Mouse (Mus musculus) liver, adult 2 months (tissue): ENCODE measurements around the gene Ctrc. TPM values are rescaled to one million over a fixed set of nuclear protein-coding genes. Genes with fewer than 3 reads are reported as not detected.
A peak's percentile ranks its signal among the peaks of the same experiment; 100 is the strongest.

Experiments
- DNase-seq: peaks from one replicate; pipeline ENCODE4 v3.0.0-alpha.2; 2011; ENCODE audit warnings: low read depth, low spot score; ENCODE audit errors: extremely low read depth
- H3K27ac ChIP-seq: fragments of 200-500 bp; replicated peaks from 2 replicates; pipeline ENCODE4 v1.5.1; 2012; ENCODE audit warnings: low read depth, mild to moderate bottlenecking, control low read depth, inconsistent platforms, low read length; ENCODE audit not compliant: insufficient read depth
- H3K27me3 ChIP-seq: fragments of 200-500 bp; 2 replicates; pipeline ENCODE4 v1.6.1; 2012; ENCODE audit warnings: mild to moderate bottlenecking, moderate library complexity, low read length, inconsistent platforms; ENCODE audit not compliant: control insufficient read depth, insufficient read depth
- H3K36me3 ChIP-seq: fragments of 200-500 bp; 2 replicates; pipeline ENCODE4 v1.6.1; 2012; ENCODE audit warnings: low read length, inconsistent platforms; ENCODE audit not compliant: control insufficient read depth, insufficient read depth
- H3K4me1 ChIP-seq: fragments of 200-500 bp; 2 replicates; pipeline ENCODE4 v1.6.1; 2011; ENCODE audit warnings: low read length; ENCODE audit not compliant: control insufficient read depth, insufficient read depth
- H3K4me3 ChIP-seq: fragments of 200-500 bp; 2 replicates; pipeline ENCODE4 v1.5.1; 2011; ENCODE audit warnings: low read depth, mild to moderate bottlenecking, control low read depth, low read length, moderate library complexity; ENCODE audit not compliant: insufficient read depth
- H3K79me2 ChIP-seq: fragments of 200-500 bp; 2 replicates; pipeline ENCODE4 v1.6.1; 2012; ENCODE audit warnings: inconsistent platforms, mild to moderate bottlenecking, low read length, moderate library complexity; ENCODE audit not compliant: control insufficient read depth, insufficient read depth
- H3K9ac ChIP-seq: fragments of 200-500 bp; 2 replicates; pipeline ENCODE4 v1.6.1; 2012; ENCODE audit warnings: low read depth, mild to moderate bottlenecking, control low read depth, inconsistent platforms, low read length
- CTCF ChIP-seq: fragments of 200-500 bp; IDR thresholded peaks from 2 replicates; pipeline ENCODE4 v1.5.1; 2011; ENCODE audit warnings: low read depth, low read length, control low read depth
- POLR2A ChIP-seq: fragments of 200-500 bp; IDR thresholded peaks from 2 replicates; pipeline ENCODE4 v1.6.1; 2011; ENCODE audit warnings: low read length, control low read depth; ENCODE audit not compliant: insufficient read depth; ENCODE audit errors: extremely low read depth
- WGBS: fragments of 180-500 bp; shearing (Covaris S2); methylation state at CpG from one replicate; pipeline ENCODE4 v1.1.7; 2018; 5-methylcytosine and 5-hydroxymethylcytosine counted together
- polyA plus RNA-seq: library from polyadenylated mRNA; depleted of rRNA; stranded (reverse); fragments of >200 nt; gene quantifications from 2 replicates; pipeline ENCODE4 v1.2.3, GENCODE M21; 2012; rRNA removed
- total RNA-seq: library from RNA; depleted of rRNA; stranded (reverse); fragments of >200 nt; gene quantifications from 2 replicates; pipeline ENCODE4 v1.2.3, GENCODE M21; 2014; rRNA removed

Ctrc gene
- total RNA-seq: 0.34 and 0.83 TPM in 2 replicates
- polyA plus RNA-seq: 0.24 TPM in 1 of 2 replicates, not detected in the other

- Histone ChIP-seq H3K9ac (no peak within 1 kb of the TSS), H3K4me3 (no peak within 1 kb of the TSS), H3K36me3 (no peaks in the 10 kb centered on the region), H3K79me2 (no peaks in the 10 kb centered on the region), H3K4me1 (no peaks in the 10 kb centered on the region), H3K27me3 (no peaks in the 10 kb centered on the region), H3K27ac (no peak within 1 kb of the TSS)
- TF ChIP-seq CTCF (no peak), POLR2A (no peak)
- DNase-seq: no peak
- whole genome bisulfite sequencing: 80% methylated on average over 6 of the region's 6 CpGs
Observed at GRCm38 (mm10) chr4:141845999-141846398, at the start of gene Ctrc. TSS of gene Ctrc (minus strand) at chr4:141846359.

- 76% methylated on average over 12 of the region's 12 CpGs for WGBS
Observed at GRCm38 (mm10) chr4:141895772-141896171, 49.6 kb upstream of the Ctrc start.

GRCm38 (mm10) chr4:141893157-141893784 lies 47.1 kb upstream of the Ctrc start:
- H3K4me1 ChIP-seq: peaks cover 5% of the 10 kb centered on the region
- 28% methylated on average over 8 of the region's 8 CpGs for WGBS
- no peaks in the 10 kb centered on the region for H3K79me2 ChIP-seq
- peak overlapping the region; percentile 76 for H3K9ac ChIP-seq
- peak; percentile 96 for DNase-seq
- peak overlapping the region; percentile 62 for H3K4me3 ChIP-seq
- no peaks in the 10 kb centered on the region for H3K36me3 ChIP-seq
- peak; percentile 34; the same call in 1 of the 2 replicates for TF ChIP-seq POLR2A
- TF ChIP-seq CTCF: no peak
- H3K27ac ChIP-seq: peak overlapping the region; percentile 93
- no peaks in the 10 kb centered on the region for H3K27me3 ChIP-seq

More at GRCm38 (mm10) chr4:141895772-141896171, 49.6 kb upstream of the Ctrc start:
- Histone ChIP-seq H3K9ac (no peak overlapping the region), H3K4me3 (no peak overlapping the region), H3K4me1 (peaks cover 5% of the 10 kb centered on the region), H3K79me2 (no peaks in the 10 kb centered on the region), H3K36me3 (no peaks in the 10 kb centered on the region), H3K27ac (no peak overlapping the region), H3K27me3 (no peaks in the 10 kb centered on the region)
- no peak for DNase-seq
- no peak for TF ChIP-seq CTCF
- no peak for TF ChIP-seq POLR2A

GRCm38 (mm10) chr4:141886385-141886968 lies 40.3 kb upstream of the Ctrc start:
- no peak for DNase-seq
- Histone ChIP-seq H3K79me2 (no peaks in the 10 kb centered on the region), H3K4me3 (no peak overlapping the region), H3K27ac (no peak overlapping the region), H3K36me3 (no peaks in the 10 kb centered on the region), H3K27me3 (no peaks in the 10 kb centered on the region), H3K9ac (no peak overlapping the region), H3K4me1 (no peaks in the 10 kb centered on the region; the same call in 1 of the 2 replicates)
- TF ChIP-seq POLR2A (no peak), CTCF (no peak)
- WGBS: 58% methylated on average over 6 of the region's 6 CpGs

GRCm38 (mm10) chr4:141885451-141885850 lies 39.3 kb upstream of the Ctrc start:
- TF ChIP-seq POLR2A: no peak
- no peak for TF ChIP-seq CTCF
- DNase-seq: no peak
- H3K79me2 ChIP-seq: no peaks in the 10 kb centered on the region
- H3K27me3 ChIP-seq: no peaks in the 10 kb centered on the region
- H3K36me3 ChIP-seq: no peaks in the 10 kb centered on the region
- H3K4me1 ChIP-seq: no peaks in the 10 kb centered on the region; the same call in 1 of the 2 replicates
- no peak overlapping the region for H3K9ac ChIP-seq
- WGBS: 86% methylated on average over 9 of the region's 9 CpGs
- no peak overlapping the region for H3K4me3 ChIP-seq
- no peak overlapping the region for H3K27ac ChIP-seq

GRCm38 (mm10) chr4:141882858-141883257 lies 36.7 kb upstream of the Ctrc start:
- Histone ChIP-seq H3K36me3 (no peaks in the 10 kb centered on the region), H3K79me2 (no peaks in the 10 kb centered on the region), H3K27me3 (no peaks in the 10 kb centered on the region), H3K9ac (no peak overlapping the region), H3K4me3 (no peak overlapping the region), H3K27ac (no peak overlapping the region), H3K4me1 (no peaks in the 10 kb centered on the region; the same call in 1 of the 2 replicates)
- no peak for DNase-seq
- 86% methylated on average over 7 of the region's 7 CpGs for WGBS
- TF ChIP-seq POLR2A (no peak), CTCF (no peak)
